Mouse (Mus musculus): ENCODE measurements around the gene Gnb5. TPM values are rescaled to one million over a fixed set of nuclear protein-coding genes. Genes with fewer than 3 reads are reported as not detected.

Gnb5 gene
- total and polyA plus RNA-seq, 3 experiments = 3.1 to 6.5 (median 4.7) TPM

GRCm38 (mm10) chr9:75393251-75393650 is 87.2 kb downstream of the Gnb5 start:
- Histone ChIP-seq H3K36me3 (replicated peaks in 1 of 2; ENCODE audit: control insufficient read depth in 1 of 2, insufficient read depth in 1 of 2, low read length in 1 of 2) (peaks cover 68 to 94% of the 10 kb centered on the region in 2 experiments), H3K79me2 (replicated peaks; ENCODE audit: control insufficient read depth, extremely low read depth, insufficient read depth, poor library complexity, severe bottlenecking) (peaks cover 24% of the 10 kb centered on the region), H3K4me3 (replicated peaks in 1 of 3; ENCODE audit: low read depth in 2 of 3, low read length in 2 of 3, poor library complexity in 1 of 3) (no peak overlapping the region), H3K27me3 (replicated peaks) (no peaks in the 10 kb centered on the region), H3K4me1 (ENCODE audit: control insufficient read depth in 1 of 2, insufficient read depth in 2 of 2) (no peaks in the 10 kb centered on the region), H3K9me3 (replicated peaks; ENCODE audit: low read length) (no peaks in the 10 kb centered on the region), H3K4me2 (ENCODE audit: insufficient read depth, low read depth, poor library complexity, severe bottlenecking) (no peak overlapping the region), H3K27ac (ENCODE audit: insufficient read depth, low read depth) (no peak overlapping the region), H3K9ac (ENCODE audit: insufficient read depth, low read depth) (no peak overlapping the region)
- in situ Hi-C loops (cut with MboI; ENCODE audit: low pct_ligation_motif_present, low pct_unique_long_range_greater_than_20kb, low sequenced_read_pairs) (no loop called here), dilution Hi-C loops (cut with MboI; ENCODE audit: extremely low pct_ligation_motif_present, extremely low pct_unique_long_range_greater_than_20kb, low sequenced_read_pairs) (no loop called here)
- TF ChIP-seq IRF4 (IDR thresholded peaks at IDR 0.05; ENCODE audit: low read depth, low read length) (no peak), ETS1 (conservative IDR thresholded peaks at IDR 0.05; ENCODE audit: low read depth, low read length) (no peak), CHD1 (IDR thresholded peaks at IDR 0.05; ENCODE audit: low read depth, low read length) (no peak), MAZ (IDR thresholded peaks at IDR 0.05; ENCODE audit: low read depth, low read length) (no peak), E2F4 (IDR thresholded peaks at IDR 0.05; ENCODE audit: insufficient replicate concordance, low read depth, low read length) (no peak), MAFK (IDR thresholded peaks at IDR 0.05; ENCODE audit: insufficient replicate concordance, low read length) (no peak), SMC3 (IDR thresholded peaks at IDR 0.05; ENCODE audit: low read depth, low read length) (no peak), ZKSCAN1 (IDR thresholded peaks at IDR 0.05; ENCODE audit: borderline replicate concordance, low read depth, low read length) (no peak), NELFE (IDR thresholded peaks at IDR 0.05; ENCODE audit: low read depth, low read length) (no peak), TBP (conservative IDR thresholded peaks at IDR 0.05; ENCODE audit: low read depth, low read length) (no peak), POLR2A (IDR thresholded peaks at IDR 0.05; ENCODE audit: low read depth, low read length) (no peak), JUN (IDR thresholded peaks at IDR 0.05; ENCODE audit: insufficient read depth, low read depth, low read length) (no peak), RAD21 (IDR thresholded peaks at IDR 0.05; ENCODE audit: low read depth, low read length) (no peak), RCOR1 (conservative IDR thresholded peaks at IDR 0.05; ENCODE audit: low read depth, low read length) (no peak), HCFC1 (IDR thresholded peaks at IDR 0.05; ENCODE audit: low read depth, low read length) (no peak), GABPA (IDR thresholded peaks at IDR 0.05; ENCODE audit: insufficient replicate concordance, low read depth, low read length) (no peak), KAT2A (IDR thresholded peaks at IDR 0.05; ENCODE audit: insufficient replicate concordance, low read length) (no peak), BHLHE40 (IDR thresholded peaks at IDR 0.05; ENCODE audit: low read depth, low read length) (no peak), ZMIZ1 (IDR thresholded peaks at IDR 0.05; ENCODE audit: low read depth, low read length) (no peak)
- DNase-seq (ENCODE audit: extremely low read depth) = no peak

Other genes with a start within 250 kb of the Gnb5 start
- 66.6 and 67.8 TPM in 2 replicates for gene Myo5a, start 235.3 kb upstream of the Gnb5 start, total RNA-seq (2012; rRNA removed)
- gene Myo5a, start 235.3 kb upstream of the Gnb5 start, total RNA-seq (2014; rRNA removed) = 55.0 and 65.7 TPM in 2 replicates
- 94.6 and 107 TPM in 2 replicates for gene Myo5a, start 235.3 kb upstream of the Gnb5 start, polyA plus RNA-seq (2012; ENCODE audit: insufficient read length, low read depth)
- gene Myo5c, start 74.3 kb upstream of the Gnb5 start, total RNA-seq (2012; rRNA removed) = 1.6 and 4.4 TPM in 2 replicates
- 3.7 and 3.8 TPM in 2 replicates for gene Myo5c, start 74.3 kb upstream of the Gnb5 start, total RNA-seq (2014; rRNA removed)
- gene Myo5c, start 74.3 kb upstream of the Gnb5 start, polyA plus RNA-seq (2012; ENCODE audit: insufficient read length, low read depth) = 4.7 and 5.2 TPM in 2 replicates
- gene Bcl2l10, start 41.5 kb downstream of the Gnb5 start, total RNA-seq (2012; rRNA removed) = not detected in 2 replicates
- gene Bcl2l10, start 41.5 kb downstream of the Gnb5 start, total RNA-seq (2014; rRNA removed) = not detected in 2 replicates
- not detected in 2 replicates for gene Bcl2l10, start 41.5 kb downstream of the Gnb5 start, polyA plus RNA-seq (2012; ENCODE audit: insufficient read length, low read depth)
- gene Mapk6, start 103.7 kb downstream of the Gnb5 start, total RNA-seq (2012; rRNA removed) = 34.2 and 41.0 TPM in 2 replicates
- gene Mapk6, start 103.7 kb downstream of the Gnb5 start, total RNA-seq (2014; rRNA removed) = 20.9 and 23.3 TPM in 2 replicates
- gene Mapk6, start 103.7 kb downstream of the Gnb5 start, polyA plus RNA-seq (2012; ENCODE audit: insufficient read length, low read depth) = 53.5 and 62.2 TPM in 2 replicates
- 49.9 and 59.7 TPM in 2 replicates for gene Leo1, start 135.2 kb downstream of the Gnb5 start, total RNA-seq (2012; rRNA removed)
- gene Leo1, start 135.2 kb downstream of the Gnb5 start, total RNA-seq (2014; rRNA removed) = 43.1 and 46.7 TPM in 2 replicates
- gene Leo1, start 135.2 kb downstream of the Gnb5 start, polyA plus RNA-seq (2012; ENCODE audit: insufficient read length, low read depth) = 60.7 and 73.4 TPM in 2 replicates